Comparison of ENCODE assay signal across 12 mouse cellular contexts in genomic region chr17:80053931-80054734, GRCm38 (mm10). TPM values are rescaled to one million over a fixed set of nuclear protein-coding genes. Genes with fewer than 3 reads are reported as not detected.
A peak's percentile ranks its signal among the peaks of the same experiment; 100 is the strongest.
DNase-seq lines count a peak whose midpoint lies in the region; ATAC-seq and TF ChIP-seq lines count a peak whose summit lies in the region.
"Had no signal": no experiment of that assay in that cellular context is flagged by ENCODE, and none has a peak within 500 bp of the region (broad histone marks: within the 10 kb centered on the region; RNA-seq: fewer than 3 reads in every experiment).

No protein-coding gene starts in this region.

- 45% methylated on average over 27 of the region's 27 CpGs for WGBS in heart, embryonic 15.5 days

- H3K27me3 ChIP-seq in E14TG2a.4 (ENCODE audit: insufficient read depth, low read length): no peaks in the 10 kb centered on the region
- H3K27me3 ChIP-seq in heart, embryonic 15.5 days: no peaks in the 10 kb centered on the region
- H3K27me3 ChIP-seq: embryonic facial prominence, embryonic 12.5 days had no signal

- no peak overlapping the region for H3K9ac ChIP-seq in heart, embryonic 15.5 days
- H3K9ac ChIP-seq: embryonic facial prominence, embryonic 12.5 days had no signal

- peaks cover 36% of the 10 kb centered on the region for H3K4me1 ChIP-seq in E14TG2a.4 (replicated peaks; ENCODE audit: low read depth, low read length)
- H3K4me1 ChIP-seq in heart, embryonic 15.5 days (replicated peaks): peaks cover 25% of the 10 kb centered on the region

- DNase-seq in adrenal gland, adult 2 months: peak; percentile 66
- DNase-seq in adrenal gland, postnatal 4 days (ENCODE audit: low spot score in 2 of 2): no peak
- peak; percentile 23 to 64 for DNase-seq in cerebellum, postnatal 10 days
- no peak for DNase-seq in spleen, postnatal 36 days (ENCODE audit: low spot score in 2 of 2)
- DNase-seq in embryo, embryonic 9.5 days (ENCODE audit: extremely low spot score): no peak
- DNase-seq in gastrocnemius, postnatal 14 days: no peak
- DNase-seq: kidney, postnatal 36 days; lung, postnatal 14 days; thymus, postnatal 36 days had no signal

- H3K4me3 ChIP-seq in E14TG2a.4 (replicated peaks; ENCODE audit: low read length): 0 out of 2 replicates have a peak overlapping the region, but pooled peaks have one; percentile 17
- peak overlapping the region; percentile 40 for H3K4me3 ChIP-seq in heart, embryonic 15.5 days
- H3K4me3 ChIP-seq: embryonic facial prominence, embryonic 12.5 days had no signal

- no peaks in the 10 kb centered on the region for H3K9me3 ChIP-seq in E14TG2a.4 (ENCODE audit: low read length)
- H3K9me3 ChIP-seq in heart, embryonic 15.5 days (replicated peaks): no peaks in the 10 kb centered on the region
- H3K9me3 ChIP-seq: embryonic facial prominence, embryonic 12.5 days had no signal

- intact Hi-C loops in gastrocnemius, postnatal 14 days (cut with DNase I; ENCODE audit: low total_unique reads): no loop called here

- H3K36me3 ChIP-seq in E14TG2a.4 (ENCODE audit: insufficient read depth, low read length): peaks cover 61% of the 10 kb centered on the region
- H3K36me3 ChIP-seq in heart, embryonic 15.5 days: peaks cover 30% of the 10 kb centered on the region

- ATAC-seq in heart, embryonic 15.5 days (replicated peaks; ENCODE audit: insufficient number of reproducible peaks, insufficient read depth, low FRiP score, low read depth): peak; percentile 75

- peak overlapping the region; percentile 64 for H3K4me2 ChIP-seq in heart, embryonic 15.5 days
- H3K4me2 ChIP-seq: embryonic facial prominence, embryonic 12.5 days had no signal

- peak overlapping the region; percentile 79 for H3K27ac ChIP-seq in heart, embryonic 15.5 days
- H3K27ac ChIP-seq: embryonic facial prominence, embryonic 12.5 days had no signal

- no peak for TF ChIP-seq CTCF in E14TG2a.4 (conservative IDR thresholded peaks at IDR 0.05; ENCODE audit: low read length)

RNA-seq across cellular contexts. Expression of gene Hnrnpll, which starts 8.0 kb away (rescaled TPM):
- total RNA-seq in adrenal gland, adult 2 months (2021): 10 to 100 TPM; 43.5 to 44.5 TPM
- 14.8 and 15.2 TPM in 2 replicates for polyA plus RNA-seq in adrenal gland, adult 2 months (2012; rRNA removed)
- 10 to 100 TPM; 72.6 to 73.0 TPM for total RNA-seq in adrenal gland, postnatal 4 days (2021)
- polyA plus RNA-seq in heart, embryonic 15.5 days (2015; fragmentation: Nextera tagmentation; extraction: Ambion mirVana): 37.2 and 48.7 TPM in 2 replicates
- 10 to 100 TPM; 16.7 to 17.8 TPM for total RNA-seq in gastrocnemius, postnatal 14 days (2021)

Comparison
In these comparisons a context has a peak if more than half of its experiments do, and no peak if none do; other contexts are left out.
1. DNase-seq: peak in adrenal gland, adult 2 months (single experiment) and cerebellum, postnatal 10 days (2 of 2); none in adrenal gland, postnatal 4 days (0 of 2), spleen, postnatal 36 days (0 of 2), embryo, embryonic 9.5 days (single experiment) and gastrocnemius, postnatal 14 days (single experiment).